Mouse (Mus musculus) kidney, adult 11 months (tissue): Measurements from ENCODE around the gene Vmn1r30.

Experiments used
- DNase-seq: peaks from one replicate; pipeline ENCODE4 v3.0.0; 2022

Gene Vmn1r30

DNA sequence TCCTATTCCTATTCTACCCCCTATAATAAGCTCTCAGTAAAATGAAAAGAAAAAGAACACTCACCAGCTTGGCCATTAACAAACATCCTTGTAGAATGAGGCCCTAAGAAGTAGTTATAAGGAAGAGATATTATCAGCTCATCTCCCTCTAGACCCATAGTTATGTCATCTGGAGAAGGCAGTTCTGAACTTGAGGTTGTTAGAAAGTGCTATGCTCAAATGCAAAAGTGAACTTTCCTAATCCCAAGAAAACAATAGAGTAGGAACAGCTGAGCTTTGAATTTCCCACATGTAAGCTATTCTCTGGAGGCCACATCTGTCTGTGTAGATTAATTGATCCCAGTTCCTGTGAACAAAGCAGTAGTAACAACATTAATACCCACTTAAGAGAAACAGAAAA lies at the start of gene Vmn1r30:
Gene Vmn1r30 (minus strand): TSS at position 101 of the 400 bp plus-strand sequence.
- no peak for DNase-seq

DNA sequence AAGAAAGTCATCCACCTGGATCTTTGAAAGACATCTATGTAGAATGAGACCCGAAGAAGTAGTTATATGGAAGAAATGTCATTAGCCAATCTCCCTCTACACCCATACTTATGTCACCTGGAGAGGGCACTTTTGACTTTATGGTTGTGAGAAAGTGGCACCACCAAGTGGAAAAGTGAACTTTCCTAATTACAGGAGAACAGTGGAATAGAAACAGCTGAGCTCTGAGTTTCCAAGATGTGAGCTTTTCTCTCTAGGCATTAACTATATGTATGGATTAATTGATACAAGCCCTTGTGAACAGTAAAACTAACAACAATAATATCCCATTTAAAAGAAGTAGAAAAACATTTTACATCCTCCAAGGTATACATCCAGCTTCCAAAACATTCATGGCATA lies 32.0 kb upstream of the Vmn1r30 start, which contains the start of gene Vmn1r31:
Gene Vmn1r31 (minus strand): TSS at position 101 of the 400 bp plus-strand sequence.
- DNase-seq, result no peak
